Mouse (Mus musculus) brain, adult 2 months (tissue): ENCODE measurements at regions not wholly inside any gene's neighbourhood (a gene's known extent, or its start where the extent isn't known, plus 50 kb on each side); places are given as distances from the start of the nearest gene placed in this dataset.
"Not testable (repeated sequence)": the region's sequence is repeated elsewhere in the genome, so short reads cannot be mapped to it uniquely, and the experiment has no call there.

Source experiments
- DNase-seq: peaks from one replicate; pipeline ENCODE4 v3.0.0; 2011; ENCODE audit warnings: low read depth, low spot score

DNA sequence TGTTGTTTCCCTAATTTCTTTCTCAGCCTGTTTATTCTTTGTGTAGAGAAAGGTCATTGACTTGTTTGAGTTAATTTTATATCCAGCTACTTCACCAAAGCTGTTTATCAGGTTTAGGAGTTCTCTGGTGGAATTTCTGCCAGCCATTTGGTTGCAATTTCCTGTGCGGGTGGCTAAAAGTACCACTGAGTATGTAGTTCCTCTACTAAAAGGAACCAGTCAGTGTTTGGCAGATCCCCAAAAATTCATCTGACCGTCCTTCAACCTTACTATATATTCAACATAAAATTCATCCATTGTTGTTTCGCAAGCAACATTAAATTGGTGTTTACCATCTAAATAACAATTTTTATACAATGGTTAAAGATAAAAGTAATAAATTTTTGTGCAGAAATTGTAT, 710.2 kb upstream of the Brinp3 start:
- DNase-seq: not testable (repeated sequence)

DNA sequence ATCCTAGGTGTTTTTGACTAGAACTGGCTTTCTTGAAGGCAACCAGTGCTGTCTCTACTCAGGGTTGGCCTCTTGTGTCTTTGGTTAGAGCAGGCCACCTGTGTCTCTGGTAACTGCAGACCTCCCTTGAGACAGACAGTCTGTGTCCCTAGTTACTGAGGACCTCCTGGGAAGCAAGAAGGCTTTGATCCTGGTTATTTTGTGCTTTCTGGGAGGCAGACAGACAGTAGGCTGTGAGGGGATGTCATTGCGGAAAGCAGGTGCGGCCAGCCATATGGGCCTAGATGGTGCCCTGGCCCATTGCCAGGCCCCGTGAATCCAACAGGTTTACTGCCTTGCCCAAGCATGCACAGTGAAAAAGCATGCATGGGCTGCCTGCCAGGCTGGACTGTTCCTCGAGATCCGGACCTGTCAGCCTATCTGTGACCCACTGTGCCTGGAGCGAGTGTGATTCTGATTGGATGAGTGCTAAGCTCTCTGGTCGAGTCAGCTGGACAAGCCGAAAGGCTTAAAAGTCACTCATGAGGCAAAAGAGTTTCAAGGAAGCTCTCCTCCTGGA, 688.1 kb upstream of the Brinp3 start:
- peak; percentile 64 for DNase-seq

DNA sequence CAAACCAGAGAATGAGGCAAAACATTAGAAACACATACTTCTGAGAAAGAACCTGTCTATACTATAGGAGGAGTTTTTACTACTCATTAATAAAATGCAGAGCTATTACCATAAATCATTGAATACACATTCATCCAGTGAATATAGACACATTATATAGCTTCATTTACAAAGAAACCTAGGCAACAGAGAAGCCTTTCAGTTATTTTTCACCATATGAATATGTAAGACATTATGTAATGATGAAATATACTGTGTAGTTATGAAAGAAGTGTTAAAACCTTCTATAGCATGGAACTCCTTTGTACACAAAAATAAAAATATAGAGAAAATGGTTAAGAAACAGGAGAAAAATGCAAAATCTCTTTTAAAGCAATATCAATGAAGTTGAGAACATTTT, 647.5 kb upstream of the Brinp3 start:
- no peak for DNase-seq
